Mouse (Mus musculus): ENCODE measurements around the gene Rack1. TPM values are rescaled to one million over a fixed set of nuclear protein-coding genes. Genes with fewer than 3 reads are reported as not detected.
"Not testable (repeated sequence)": the region's sequence is repeated elsewhere in the genome, so short reads cannot be mapped to it uniquely, and the experiment has no call there.

Gene Rack1
- total RNA-seq, 2 experiments from 2014 or later = 226 to 240 TPM

DNA sequence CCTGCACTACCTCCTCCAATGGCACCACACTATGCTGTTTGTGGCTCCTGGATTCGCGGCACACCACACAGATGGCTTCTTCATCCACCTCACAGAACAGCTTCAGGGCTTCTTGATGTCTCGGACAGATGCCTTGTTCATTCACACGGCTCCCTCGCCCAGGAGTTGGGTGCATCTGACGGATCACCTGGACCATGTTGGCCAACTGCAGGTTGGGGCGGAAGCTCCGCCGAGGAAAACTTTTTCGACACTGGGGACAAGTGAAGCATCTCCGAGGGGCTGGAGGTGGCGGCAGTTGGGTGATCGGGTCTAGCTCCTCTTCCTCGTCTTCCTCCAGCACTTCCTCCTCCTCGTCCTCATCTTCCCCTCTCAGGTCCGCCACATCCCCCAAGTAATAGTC lies 15.7 kb downstream of the Rack1 start:
- TF ChIP-seq CTCF (conservative IDR thresholded peaks at IDR 0.05) = no peak
- H3K4me3 ChIP-seq = peak overlapping the region; percentile 62
- peak overlapping the region; percentile 100; the same call in 1 of the 2 replicates for H3K27ac ChIP-seq
- DNase-seq (ENCODE audit: low spot score in 2 of 2) = no peak

DNA sequence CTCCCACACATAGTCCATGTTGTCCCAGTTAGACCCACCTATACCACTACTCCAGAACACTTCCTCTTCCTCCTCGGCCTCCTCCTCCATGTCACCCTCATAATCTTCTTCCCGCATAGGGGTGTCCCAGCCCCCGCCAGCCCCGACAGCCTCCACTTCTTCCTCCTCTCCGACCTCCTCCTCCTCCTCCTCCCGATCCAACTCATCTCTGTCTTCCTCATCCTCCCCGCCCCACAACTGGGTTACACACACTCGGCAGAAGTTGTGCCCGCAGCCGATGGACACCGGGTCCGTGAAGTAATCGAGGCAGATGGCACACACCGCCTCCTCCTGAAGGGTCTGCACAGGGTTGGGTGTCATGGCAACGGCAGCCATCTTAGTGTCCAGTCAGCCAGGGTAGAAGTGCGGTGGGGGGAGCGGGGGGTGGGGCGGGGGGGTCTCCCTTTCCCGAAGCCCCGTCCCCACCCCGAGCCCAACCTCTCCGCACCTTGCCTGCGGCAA lies 16.2 kb downstream of the Rack1 start:
- H3K27ac ChIP-seq = peak overlapping the region; percentile 100
- H3K4me3 ChIP-seq = peak overlapping the region; percentile 62
- TF ChIP-seq CTCF (conservative IDR thresholded peaks at IDR 0.05) = no peak
- DNase-seq (ENCODE audit: low spot score in 2 of 2) = peak; percentile 39 to 42

DNA sequence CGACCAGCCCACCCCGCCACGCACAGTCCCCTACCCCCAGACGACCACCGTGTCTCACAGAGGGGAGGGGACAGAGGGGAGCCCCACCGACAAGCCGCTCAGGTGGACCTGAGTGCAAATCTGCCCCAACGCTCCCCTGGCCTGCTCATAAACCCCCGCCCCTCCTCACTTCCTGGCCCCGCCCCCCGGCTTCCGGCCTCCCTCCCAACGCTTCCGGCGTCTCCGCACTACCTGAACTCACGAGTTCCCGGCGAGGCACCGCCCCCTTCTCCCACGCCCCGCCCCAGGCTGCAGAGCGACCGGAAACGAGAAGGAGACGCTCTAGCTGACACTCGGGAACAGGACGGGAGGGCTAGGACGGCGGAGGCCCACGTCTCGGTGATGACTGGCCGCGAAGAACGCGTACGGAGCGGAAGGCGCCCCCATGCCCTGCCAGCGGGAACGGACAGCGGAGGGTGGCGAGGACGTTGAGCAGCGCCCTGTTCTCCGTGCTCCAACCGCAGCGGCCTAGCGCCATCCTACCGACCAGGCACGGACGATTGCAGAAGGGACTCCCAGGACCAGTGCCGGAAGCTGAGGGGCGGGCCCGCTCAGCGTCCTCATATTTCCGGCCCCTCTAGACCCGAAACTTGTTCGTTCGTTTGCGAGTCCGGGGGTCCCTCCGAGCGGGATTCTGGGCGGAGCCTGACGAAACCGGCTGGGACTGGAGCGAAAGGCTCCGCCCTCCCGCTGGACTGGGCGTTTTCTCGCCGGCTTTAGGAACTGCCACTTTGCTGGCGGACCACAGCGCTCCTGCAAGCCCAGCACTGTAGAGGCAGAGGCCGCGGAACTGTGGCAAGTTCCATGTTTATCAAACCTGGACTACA lies 16.9 kb downstream of the Rack1 start, which contains the start of gene Trim41:
Gene Trim41, minus strand, starts transcription at position 554 of the 866 bp plus-strand sequence.
- H3K4me3 ChIP-seq = peak within 1 kb of the TSS; percentile 62
- DNase-seq (ENCODE audit: low spot score in 2 of 2) = peak; percentile 98 to 99
- TF ChIP-seq CTCF (conservative IDR thresholded peaks at IDR 0.05) = no peak
- H3K27ac ChIP-seq = peak within 1 kb of the TSS; percentile 100

DNA sequence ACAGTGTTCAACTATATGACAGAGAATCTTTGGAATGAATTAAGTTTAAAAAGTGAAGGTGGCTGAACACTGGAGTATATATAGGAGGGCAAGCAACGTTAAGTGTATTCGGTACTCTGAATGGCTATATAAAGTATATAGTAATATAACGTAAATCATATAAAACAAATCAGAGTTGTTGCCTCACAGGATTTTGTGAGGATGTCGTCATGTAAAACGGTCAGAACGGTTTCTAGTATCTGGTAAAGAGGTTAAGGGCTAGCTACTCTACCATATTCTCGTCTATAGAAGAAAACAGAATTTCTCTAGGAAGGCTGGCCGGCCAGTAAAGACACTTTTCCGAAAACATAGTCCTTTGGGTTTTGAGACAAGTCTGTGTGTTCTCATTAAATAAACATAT lies 17.7 kb downstream of the Rack1 start:
- Histone ChIP-seq H3K4me3 (peak overlapping the region; percentile 62), H3K27ac (peak overlapping the region; percentile 100)
- DNase-seq (ENCODE audit: low spot score in 2 of 2) = no peak
- no peak for TF ChIP-seq CTCF (conservative IDR thresholded peaks at IDR 0.05)

DNA sequence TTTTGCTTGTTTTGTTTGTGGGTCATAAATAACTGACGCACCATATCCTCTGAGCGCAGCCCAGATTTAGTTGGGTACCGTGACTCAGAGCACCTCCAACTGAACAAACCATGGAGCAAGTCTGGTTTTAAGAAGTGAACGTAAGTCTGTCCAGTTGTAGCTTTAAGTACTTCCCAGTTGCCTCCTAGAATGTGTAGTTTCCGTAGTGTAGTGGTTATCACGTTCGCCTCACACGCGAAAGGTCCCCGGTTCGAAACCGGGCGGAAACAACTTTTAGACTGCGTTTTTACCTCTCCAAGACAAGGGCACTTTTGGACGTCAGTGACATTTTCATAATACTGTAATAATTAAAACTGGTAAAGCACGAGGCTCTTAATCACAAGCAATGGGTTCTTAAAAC lies 18.2 kb downstream of the Rack1 start:
- peak; percentile 85 to 89 for DNase-seq (ENCODE audit: low spot score in 2 of 2)
- peak overlapping the region; percentile 100 for H3K27ac ChIP-seq
- H3K4me3 ChIP-seq = peak overlapping the region; percentile 62
- no peak for TF ChIP-seq CTCF (conservative IDR thresholded peaks at IDR 0.05)

DNA sequence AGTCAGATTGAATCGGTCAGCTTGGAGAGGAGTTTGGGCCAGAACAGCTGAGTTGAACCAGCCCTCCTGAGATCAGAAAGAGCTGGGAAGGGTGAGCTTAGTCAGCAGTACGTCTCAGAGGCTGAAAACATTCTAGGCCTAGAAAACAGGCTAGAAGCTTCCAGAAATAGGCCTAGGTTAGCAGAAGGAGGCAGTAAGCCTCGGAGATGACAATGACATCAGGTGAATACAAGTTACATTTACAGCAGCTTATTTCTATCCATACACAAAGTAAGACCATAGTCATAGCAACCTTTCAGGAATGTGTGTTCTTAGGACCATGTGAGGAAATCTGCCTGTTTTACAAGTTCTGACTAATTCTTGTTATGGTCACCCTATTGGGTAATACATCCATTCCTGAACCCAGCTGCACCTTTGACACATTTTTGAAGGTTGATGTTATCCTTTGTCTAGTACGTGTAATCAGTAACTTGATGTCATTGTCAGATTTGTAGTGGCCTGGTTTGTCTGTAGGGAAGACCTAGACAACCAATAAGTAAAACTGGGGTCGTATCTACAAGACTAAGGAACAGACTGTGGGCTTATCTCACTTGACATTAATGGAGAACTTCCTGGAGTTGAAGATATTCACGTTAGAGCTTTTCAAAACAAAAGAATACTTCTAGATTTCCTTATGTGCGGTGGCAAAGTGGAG lies 19.6 kb downstream of the Rack1 start:
- no peak overlapping the region for H3K4me3 ChIP-seq
- no peak overlapping the region for H3K27ac ChIP-seq
- no peak for TF ChIP-seq CTCF (conservative IDR thresholded peaks at IDR 0.05)
- no peak for DNase-seq (ENCODE audit: low spot score in 2 of 2)

DNA sequence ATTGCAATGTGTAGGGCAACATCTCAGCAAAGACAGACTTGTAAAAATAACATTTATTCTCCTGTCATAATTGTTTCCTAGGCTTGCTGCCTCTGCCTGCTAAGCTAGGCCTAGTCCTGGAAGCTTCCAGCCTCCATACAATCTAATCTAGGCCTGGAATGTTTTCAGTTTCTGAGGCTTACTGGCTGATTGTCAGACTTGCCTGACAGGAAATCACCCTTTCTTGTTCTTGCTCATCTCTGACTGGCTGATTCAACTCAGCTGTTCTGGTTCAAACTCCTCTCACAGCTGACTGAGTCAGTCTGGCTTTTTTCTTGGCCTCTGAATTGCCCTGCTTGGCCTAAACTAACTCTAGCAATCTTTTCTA lies 20.2 kb downstream of the Rack1 start:
- TF ChIP-seq CTCF (conservative IDR thresholded peaks at IDR 0.05) = no peak
- H3K27ac ChIP-seq = no peak overlapping the region
- no peak for DNase-seq (ENCODE audit: low spot score in 2 of 2)

DNA sequence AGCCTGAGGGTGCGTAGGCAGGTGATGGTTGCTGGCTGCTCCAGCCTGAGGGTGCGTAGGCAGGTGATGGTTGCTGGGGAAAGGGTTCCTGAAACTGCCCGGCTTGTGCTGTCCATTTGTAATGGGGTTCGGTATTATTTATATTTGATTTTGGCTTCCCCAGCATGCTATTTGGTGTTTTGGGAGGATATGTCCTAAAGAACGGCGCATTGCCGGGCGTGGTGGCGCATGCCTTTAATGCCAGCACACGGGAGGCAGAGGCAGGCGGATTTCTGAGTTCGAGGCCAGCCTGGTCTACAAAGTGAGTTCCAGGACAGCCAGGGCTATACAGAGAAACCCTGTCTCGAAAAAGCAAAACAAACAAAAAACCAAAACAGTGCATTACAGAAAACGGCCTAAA lies 21.2 kb downstream of the Rack1 start:
- DNase-seq (ENCODE audit: low spot score in 2 of 2); H3K27ac ChIP-seq; H3K4me3 ChIP-seq: not testable (repeated sequence)

More for the DNA sequence above, 20.2 kb downstream of the Rack1 start:
- no peak overlapping the region for H3K4me3 ChIP-seq

DNA sequence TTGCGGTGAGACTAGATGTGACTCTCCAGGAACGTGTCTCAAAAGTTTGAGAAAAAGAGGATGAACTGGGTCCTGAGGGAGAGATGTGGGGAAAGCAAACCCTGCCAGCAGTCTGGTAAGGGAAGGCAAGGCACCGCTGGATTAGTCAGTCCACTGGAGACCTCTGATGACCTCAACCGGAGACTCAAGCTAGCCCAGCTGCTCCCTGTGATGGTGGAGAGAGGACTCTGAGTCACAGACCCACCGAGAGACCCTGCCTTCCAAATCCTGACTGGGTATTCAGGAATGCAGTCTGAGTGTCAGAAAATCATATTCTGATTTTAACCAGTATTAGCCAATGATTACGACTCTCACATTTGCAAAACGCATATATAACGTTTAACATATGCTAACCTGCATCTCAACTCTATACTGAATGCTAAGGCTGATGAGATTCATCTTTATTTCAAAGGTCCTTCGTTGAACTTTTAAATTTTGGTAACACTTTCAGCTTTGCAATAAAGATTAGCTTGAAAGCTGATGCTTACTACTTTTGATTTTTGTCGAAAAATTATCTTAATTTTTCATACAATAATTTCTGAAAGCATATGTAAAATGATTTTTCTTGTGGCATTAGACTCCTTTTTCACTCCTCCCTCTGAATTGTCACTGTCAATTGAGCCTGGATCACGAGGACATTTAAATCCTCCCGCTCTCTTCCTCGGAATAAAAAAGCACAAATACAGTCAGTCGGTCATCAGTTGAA lies 22.8 kb downstream of the Rack1 start:
- peak overlapping the region; percentile 60 for H3K4me3 ChIP-seq
- DNase-seq (ENCODE audit: low spot score in 2 of 2) = no peak
- TF ChIP-seq CTCF (conservative IDR thresholded peaks at IDR 0.05) = no peak
- H3K27ac ChIP-seq = no peak overlapping the region

DNA sequence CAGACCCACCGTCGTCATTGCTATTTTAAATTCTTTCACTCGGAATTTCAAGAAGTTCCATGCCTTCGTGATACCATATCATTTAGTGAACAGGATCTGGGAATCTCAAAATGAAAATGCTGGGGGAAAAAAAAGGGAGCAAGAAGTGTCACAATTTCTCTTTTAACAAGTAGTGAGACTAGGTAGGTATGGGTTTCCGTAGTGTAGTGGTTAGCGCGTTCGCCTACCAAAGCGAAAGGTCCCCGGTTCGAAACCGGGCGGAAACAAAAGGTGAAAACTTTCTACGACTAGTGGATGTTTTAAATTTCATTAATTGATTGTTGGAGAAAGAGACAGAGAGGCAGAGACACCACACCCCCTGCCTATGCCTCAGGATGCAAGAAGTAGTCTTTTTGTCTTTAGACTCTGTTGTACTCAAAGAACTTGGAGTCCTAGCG lies 23.4 kb downstream of the Rack1 start:
- DNase-seq (ENCODE audit: low spot score in 2 of 2) = peak in 1 of 2 experiments; percentile 57
- 0 out of 2 replicates have a peak, but pooled peaks have one; percentile 15 for TF ChIP-seq CTCF (conservative IDR thresholded peaks at IDR 0.05)
- peak overlapping the region; percentile 60 for H3K4me3 ChIP-seq
- no peak overlapping the region for H3K27ac ChIP-seq

DNA sequence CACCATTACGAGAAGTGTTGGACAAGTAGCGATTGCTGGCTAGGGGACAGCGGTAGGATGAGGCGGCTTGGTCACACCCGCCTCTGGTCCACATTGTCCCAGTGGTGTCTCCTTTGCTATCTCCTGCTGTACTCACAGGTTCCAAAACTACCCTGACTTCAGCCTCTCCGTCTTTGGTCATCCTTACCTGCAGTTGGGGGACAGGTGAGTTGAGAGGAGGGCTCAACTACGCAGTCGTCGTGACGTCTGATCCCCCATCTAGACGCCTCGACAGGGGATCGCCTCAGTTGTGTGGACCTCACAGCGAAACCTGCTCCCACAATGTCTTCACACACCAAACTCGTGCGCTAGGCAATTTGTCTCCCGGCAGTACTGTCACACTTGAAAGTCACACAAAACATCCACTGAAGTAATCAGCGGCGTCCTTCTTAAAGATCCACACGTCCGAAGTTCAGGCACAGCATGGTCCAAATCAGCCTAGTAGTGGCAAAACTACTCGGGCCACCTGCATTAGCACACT lies 24.2 kb downstream of the Rack1 start:
- Histone ChIP-seq H3K4me3 (peak overlapping the region; percentile 60), H3K27ac (no peak overlapping the region)
- DNase-seq (ENCODE audit: low spot score in 2 of 2) = no peak
- TF ChIP-seq CTCF (conservative IDR thresholded peaks at IDR 0.05) = no peak

DNA sequence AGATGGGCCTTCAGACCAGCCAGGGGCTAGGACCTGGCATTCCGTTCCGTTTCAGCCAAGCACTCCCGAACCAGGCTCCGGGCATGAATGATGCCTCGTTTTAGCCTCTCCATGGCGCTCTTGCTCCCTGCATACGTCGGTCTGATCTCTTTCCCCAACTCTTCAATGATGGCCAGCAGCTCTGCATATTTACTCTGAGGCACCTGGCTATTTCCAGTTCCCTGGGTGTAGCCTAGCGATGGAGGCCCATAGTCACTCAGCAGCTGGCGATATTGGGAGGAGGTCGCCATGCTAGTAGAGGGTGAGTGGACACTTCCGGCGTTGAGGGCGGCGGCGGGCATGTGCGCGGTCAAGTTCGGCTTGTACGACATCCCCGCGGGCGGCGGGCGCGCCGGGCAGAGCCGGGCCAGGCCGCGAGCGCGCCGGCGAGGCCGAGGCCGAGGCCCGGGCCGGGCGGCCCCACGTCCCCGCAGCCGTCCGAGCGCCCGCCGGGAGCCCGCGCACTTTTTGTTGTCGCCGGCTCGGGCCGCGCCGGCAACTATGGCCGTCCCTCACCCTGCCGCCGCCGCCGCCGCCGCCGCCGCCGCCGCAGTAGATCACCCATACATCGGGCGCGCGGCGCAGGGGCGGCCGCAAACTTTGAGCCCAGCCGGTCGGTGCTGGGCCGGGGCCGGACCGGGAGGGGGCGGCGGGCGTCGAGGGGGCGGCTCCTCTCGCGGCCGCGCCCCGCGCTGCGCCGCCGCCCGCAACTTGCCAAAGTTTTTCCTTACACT lies 26.0 kb downstream of the Rack1 start, which contains the start of the genes Trim7 and Gm12184:
Gene Trim7, plus strand, starts transcription at position 162 of the 773 bp plus-strand sequence.
Gene Gm12184, minus strand, starts transcription at position 677 of the 773 bp plus-strand sequence.
- peak within 1 kb of the TSS; percentile 37 for H3K4me3 ChIP-seq
- peak within 1 kb of the TSS; percentile 55 for H3K27ac ChIP-seq

More for the DNA sequence above, 26.0 kb downstream of the Rack1 start, which contains the start of the genes Trim7 and Gm12184:
- not testable (repeated sequence) for DNase-seq (ENCODE audit: low spot score in 2 of 2)
